Mouse (Mus musculus): ENCODE data around the gene Reck. TPM values are rescaled to one million over a fixed set of nuclear protein-coding genes. Genes with fewer than 3 reads are reported as not detected.

Gene Reck
- total RNA-seq, 4 experiments from 2014 or later: 8.1 to 8.8 (median 8.3) TPM

Other genes with a start within 250 kb of the Reck start
- gene Npr2, start 243.6 kb upstream of the Reck start, total RNA-seq (2022): 10 to 100 TPM; 42.5 to 60.2 (median 56.9) TPM
- 1 to 10 TPM; 1.3 to 1.6 (median 1.5) TPM for gene Spag8, start 221.9 kb upstream of the Reck start, total RNA-seq (2022)
- 10 to 100 TPM; 29.6 to 46.8 (median 41.6) TPM for gene Hint2, start 219.1 kb upstream of the Reck start, total RNA-seq (2022)
- gene Tmem8b, start 206.6 kb upstream of the Reck start, total RNA-seq (2022): 10 to 100 TPM; 56.5 to 59.6 (median 57.4) TPM
- 1 to 10 TPM; 1.2 to 2.0 (median 1.6) TPM for gene Fam221b, start 206.4 kb upstream of the Reck start, total RNA-seq (2022)
- not detected for gene Olfr70, start 174.7 kb upstream of the Reck start, total RNA-seq (2022)
- not detected for gene Olfr71, start 165.3 kb upstream of the Reck start, total RNA-seq (2022)
- gene Hrct1, start 148.3 kb upstream of the Reck start, total RNA-seq (2022): under 1 TPM; 0.60 to 0.91 (median 0.75) TPM
- under 1 TPM; 0.39 to 0.91 (median 0.81) TPM for gene Spaar, start 145.5 kb upstream of the Reck start, total RNA-seq (2022)
- under 1 TPM in 1 of 4 experiments, not detected in 3; 0.42 TPM for gene Olfr159, start 104.5 kb upstream of the Reck start, total RNA-seq (2022)
- not detected for gene Olfr156, start 51.6 kb upstream of the Reck start, total RNA-seq (2022)
- not detected for gene Olfr157, start 35.3 kb upstream of the Reck start, total RNA-seq (2022)
- not detected for gene Olfr155, start 24.0 kb upstream of the Reck start, total RNA-seq (2022)
- gene Glipr2, start 81.9 kb downstream of the Reck start, total RNA-seq (2022): 1 to 10 TPM; 3.0 to 4.9 (median 3.3) TPM
- gene Ccin, start 108.0 kb downstream of the Reck start, total RNA-seq (2022): not detected
- gene Clta, start 128.9 kb downstream of the Reck start, total RNA-seq (2022): 100 to 1,000 TPM; 270 to 279 (median 276) TPM
- gene Gne, start 208.6 kb downstream of the Reck start, total RNA-seq (2022): 10 to 100 TPM; 44.3 to 58.2 (median 56.8) TPM

Measured in left cerebral cortex, adult 8-10 months (tissue).